Mouse (Mus musculus) hindbrain, embryonic 11.5 days (tissue): ENCODE measurements around the gene Acbd6. TPM values are rescaled to one million over a fixed set of nuclear protein-coding genes. Genes with fewer than 3 reads are reported as not detected.
A peak's percentile ranks its signal among the peaks of the same experiment; 100 is the strongest.

Source experiments
- ATAC-seq: fragments of 200-750 bp; cut with Nextera tagmentation; 2 replicates; pipeline ENCODE4 v1.8.0; 2017; ENCODE audit warnings: mild to moderate bottlenecking, moderate TSS enrichment, moderate library complexity; ENCODE audit not compliant: low FRiP score
- DNase-seq: peaks from one replicate; pipeline ENCODE4 v3.0.0-alpha.2; 2015; ENCODE audit warnings: low spot score
- H3K27ac ChIP-seq: fragments of 300-500 bp; sonication (generic); 2 replicates; pipeline ENCODE4 v1.5.1; 2014; ENCODE audit warnings: mild to moderate bottlenecking, low read depth, low read length
- H3K27me3 ChIP-seq: fragments of 300-500 bp; sonication (generic); 2 replicates; pipeline ENCODE4 v1.6.1; 2014; ENCODE audit warnings: mild to moderate bottlenecking, low read length, moderate library complexity, mixed read lengths; ENCODE audit not compliant: control insufficient read depth, insufficient read depth
- H3K36me3 ChIP-seq: fragments of 300-500 bp; sonication (generic); 2 replicates; pipeline ENCODE4 v1.6.1; 2014; ENCODE audit warnings: mild to moderate bottlenecking, low read length, moderate library complexity, mixed read lengths; ENCODE audit not compliant: control insufficient read depth, insufficient read depth
- H3K4me1 ChIP-seq: fragments of 300-500 bp; sonication (generic); replicated peaks from 2 replicates; pipeline ENCODE4 v1.6.1; 2014; ENCODE audit warnings: low read length, mixed read lengths; ENCODE audit not compliant: control insufficient read depth, insufficient read depth
- H3K4me2 ChIP-seq: fragments of 300-500 bp; sonication (generic); replicated peaks from 2 replicates; pipeline ENCODE4 v1.6.1; 2014; ENCODE audit warnings: mild to moderate bottlenecking, low read depth, low read length
- H3K4me3 ChIP-seq: fragments of 300-500 bp; sonication (generic); 2 replicates; pipeline ENCODE4 v1.5.1; 2014; ENCODE audit warnings: low read depth, low read length
- H3K9ac ChIP-seq: fragments of 300-500 bp; sonication (generic); 2 replicates; pipeline ENCODE4 v1.6.1; 2014; ENCODE audit warnings: low read depth, low read length
- H3K9me3 ChIP-seq: fragments of 300-500 bp; sonication (generic); 2 replicates; pipeline ENCODE4 v1.6.1; 2016; ENCODE audit warnings: low read length; ENCODE audit not compliant: control insufficient read depth
- WGBS: fragments of 180-500 bp; shearing (Covaris S2); extraction: QIAGEN DNeasy Blood & Tissue Kit; methylation state at CpG from one replicate; pipeline ENCODE4 v1.1.7; 2014; 5-methylcytosine and 5-hydroxymethylcytosine counted together
- polyA plus RNA-seq: library from polyadenylated mRNA; unstranded; fragments of >200 nt; fragmentation: Nextera tagmentation; extraction: Ambion mirVana; gene quantifications from 2 replicates; pipeline ENCODE4 v1.2.1, GENCODE M21; 2014

Acbd6 gene
- polyA plus RNA-seq, 1 experiment from 2014 or later, result 79.9 TPM

DNA sequence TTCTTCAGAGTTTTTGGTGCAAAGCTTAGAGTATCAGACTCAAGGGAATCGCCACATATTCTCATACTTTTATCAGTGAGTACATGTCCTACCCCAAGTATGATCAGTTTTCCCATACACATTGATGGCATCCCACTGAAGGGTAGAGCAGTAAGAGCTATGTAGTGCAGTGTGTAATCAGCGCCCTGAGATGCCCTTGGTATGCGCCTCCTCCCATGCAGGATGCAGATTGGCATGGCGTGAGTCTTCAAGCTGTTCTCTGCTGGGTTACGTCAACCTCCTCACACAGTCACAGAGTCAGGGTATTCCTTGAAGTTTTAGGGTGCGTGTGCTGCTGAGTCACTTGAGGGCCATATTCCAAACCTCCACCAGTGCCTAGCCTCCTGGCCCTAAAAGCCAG lies 134.3 kb downstream of the Acbd6 start:
- no peaks in the 10 kb centered on the region for H3K27me3 ChIP-seq
- no peaks in the 10 kb centered on the region for H3K36me3 ChIP-seq
- H3K27ac ChIP-seq, result no peak overlapping the region
- H3K9me3 ChIP-seq, result no peaks in the 10 kb centered on the region
- 94% methylated on average over 6 of the region's 6 CpGs for WGBS
- H3K4me1 ChIP-seq, result no peaks in the 10 kb centered on the region
- H3K4me2 ChIP-seq, result no peak overlapping the region
- H3K4me3 ChIP-seq, result no peak overlapping the region
- ATAC-seq (no peak), DNase-seq (no peak)
- no peak overlapping the region for H3K9ac ChIP-seq

DNA sequence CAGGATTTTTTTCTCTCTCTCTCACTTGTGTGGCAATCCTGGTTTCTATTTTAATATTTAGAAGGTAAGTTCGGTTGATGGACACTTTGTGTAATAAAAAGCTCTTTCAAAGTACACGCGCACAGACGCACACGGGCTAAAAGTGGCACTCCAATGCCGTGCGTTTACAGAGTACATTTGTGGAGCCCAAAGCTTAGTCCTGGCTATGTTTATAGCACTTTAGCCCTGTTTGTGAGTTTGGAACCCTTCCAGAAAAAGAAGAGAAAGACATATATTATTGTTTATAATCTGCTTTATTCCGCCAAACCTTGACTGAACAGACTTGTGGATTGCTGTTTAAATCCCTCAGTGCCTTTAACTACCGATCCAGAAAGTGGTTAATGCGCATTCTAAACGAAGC lies 135.1 kb downstream of the Acbd6 start:
- no peak for ATAC-seq
- no peak for DNase-seq
- no peak overlapping the region for H3K27ac ChIP-seq
- no peak overlapping the region for H3K4me3 ChIP-seq
- no peak overlapping the region for H3K4me2 ChIP-seq
- H3K9ac ChIP-seq, result no peak overlapping the region
- H3K36me3 ChIP-seq, result no peaks in the 10 kb centered on the region
- no peaks in the 10 kb centered on the region for H3K9me3 ChIP-seq
- WGBS, result 87% methylated on average over 11 of the region's 11 CpGs
- H3K4me1 ChIP-seq, result no peaks in the 10 kb centered on the region
- no peaks in the 10 kb centered on the region for H3K27me3 ChIP-seq

DNA sequence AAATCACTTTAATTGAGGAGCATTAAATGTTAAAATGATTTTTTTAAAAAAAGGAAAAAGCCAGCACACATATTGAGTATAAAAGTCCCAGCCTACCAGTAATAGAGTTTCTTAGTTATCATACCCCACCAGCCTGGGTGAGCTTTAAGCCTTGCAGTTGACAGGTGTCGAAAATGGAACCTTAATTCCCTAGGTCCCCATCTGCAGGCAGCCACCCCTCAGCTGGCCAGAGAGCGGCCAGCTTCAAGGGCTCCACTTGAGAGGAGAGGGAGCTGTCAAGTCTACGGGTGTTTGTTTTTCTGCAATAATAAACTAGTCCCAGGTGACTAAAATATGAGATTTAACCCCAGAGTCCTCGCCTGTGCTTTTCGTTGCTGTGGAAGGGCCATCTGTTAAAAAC lies 135.5 kb downstream of the Acbd6 start:
- 57% methylated on average over 5 of the region's 5 CpGs for WGBS
- Histone ChIP-seq H3K4me3 (no peak overlapping the region), H3K4me1 (no peaks in the 10 kb centered on the region), H3K9me3 (no peaks in the 10 kb centered on the region), H3K27ac (no peak overlapping the region), H3K27me3 (no peaks in the 10 kb centered on the region), H3K9ac (no peak overlapping the region), H3K36me3 (no peaks in the 10 kb centered on the region), H3K4me2 (no peak overlapping the region)
- no peak for DNase-seq
- ATAC-seq, result no peak

DNA sequence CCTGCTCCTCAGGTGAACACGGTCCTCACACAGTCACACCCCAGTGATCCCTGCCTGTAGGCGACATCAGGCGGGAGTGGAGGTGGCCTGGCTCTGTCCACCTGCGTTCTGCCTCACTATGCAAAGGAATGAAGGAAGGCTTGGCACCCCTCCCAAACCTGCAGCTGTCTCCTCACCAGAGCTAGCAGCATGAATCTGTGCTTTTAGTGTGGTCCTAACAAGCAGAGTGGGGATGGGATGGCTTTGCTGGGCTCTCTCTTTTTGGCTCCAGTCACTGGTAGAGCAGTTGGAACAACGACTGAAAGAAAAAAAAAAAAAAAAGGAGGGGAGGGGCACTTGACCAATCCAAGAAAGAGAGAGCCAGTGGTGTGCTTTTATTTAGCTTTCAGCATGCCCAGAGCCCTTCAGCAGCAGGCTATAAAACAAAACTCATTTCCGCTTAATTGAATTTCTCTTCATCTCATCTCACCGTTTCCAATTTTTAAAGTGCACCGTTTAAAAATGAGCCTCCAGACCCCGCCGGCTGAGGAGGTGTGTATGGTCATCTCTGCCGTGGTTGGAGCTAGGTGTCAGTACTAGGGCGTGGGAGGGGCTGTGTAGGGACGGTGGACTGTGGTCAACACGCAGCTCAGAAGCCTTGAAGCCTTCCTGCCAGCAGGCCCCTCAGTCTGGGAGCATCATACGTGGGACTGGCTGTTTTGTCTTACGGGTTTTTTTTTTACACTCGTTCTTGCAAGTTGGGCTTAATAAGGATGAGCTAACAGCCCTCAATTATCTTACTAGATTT lies 140.6 kb downstream of the Acbd6 start:
- no peaks in the 10 kb centered on the region for H3K27me3 ChIP-seq
- no peaks in the 10 kb centered on the region for H3K36me3 ChIP-seq
- H3K4me3 ChIP-seq, result no peak overlapping the region
- WGBS, result 70% methylated on average over 17 of the region's 17 CpGs
- DNase-seq (no peak), ATAC-seq (no peak)
- no peak overlapping the region for H3K4me2 ChIP-seq
- no peaks in the 10 kb centered on the region for H3K9me3 ChIP-seq
- no peak overlapping the region for H3K27ac ChIP-seq
- no peaks in the 10 kb centered on the region for H3K4me1 ChIP-seq
- no peak overlapping the region for H3K9ac ChIP-seq

DNA sequence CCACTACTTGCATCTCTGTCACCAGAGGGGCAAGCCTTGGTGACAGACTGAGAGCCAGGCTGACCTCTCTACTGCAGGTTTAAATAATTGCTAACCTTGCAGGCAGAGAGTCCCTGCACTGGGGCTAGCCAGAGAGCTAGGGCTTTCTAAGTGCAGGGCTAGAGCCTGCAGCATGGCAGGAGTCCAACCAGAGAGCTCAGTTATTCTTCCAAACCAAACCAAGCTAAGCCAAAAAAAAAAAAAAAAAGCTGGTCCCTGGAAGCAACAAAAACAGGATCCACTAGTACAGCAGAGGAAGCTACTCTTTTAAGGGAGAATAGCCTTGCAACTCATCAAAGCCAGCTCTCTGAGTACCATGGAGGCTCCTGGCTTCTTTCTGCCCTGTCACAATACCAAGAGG lies 143.0 kb downstream of the Acbd6 start:
- H3K36me3 ChIP-seq, result no peaks in the 10 kb centered on the region
- ATAC-seq (no peak), DNase-seq (no peak)
- H3K9ac ChIP-seq, result no peak overlapping the region
- H3K4me3 ChIP-seq, result no peak overlapping the region
- no peaks in the 10 kb centered on the region for H3K9me3 ChIP-seq
- H3K4me1 ChIP-seq, result no peaks in the 10 kb centered on the region
- H3K27me3 ChIP-seq, result no peaks in the 10 kb centered on the region
- no peak overlapping the region for H3K4me2 ChIP-seq
- no peak overlapping the region for H3K27ac ChIP-seq

DNA sequence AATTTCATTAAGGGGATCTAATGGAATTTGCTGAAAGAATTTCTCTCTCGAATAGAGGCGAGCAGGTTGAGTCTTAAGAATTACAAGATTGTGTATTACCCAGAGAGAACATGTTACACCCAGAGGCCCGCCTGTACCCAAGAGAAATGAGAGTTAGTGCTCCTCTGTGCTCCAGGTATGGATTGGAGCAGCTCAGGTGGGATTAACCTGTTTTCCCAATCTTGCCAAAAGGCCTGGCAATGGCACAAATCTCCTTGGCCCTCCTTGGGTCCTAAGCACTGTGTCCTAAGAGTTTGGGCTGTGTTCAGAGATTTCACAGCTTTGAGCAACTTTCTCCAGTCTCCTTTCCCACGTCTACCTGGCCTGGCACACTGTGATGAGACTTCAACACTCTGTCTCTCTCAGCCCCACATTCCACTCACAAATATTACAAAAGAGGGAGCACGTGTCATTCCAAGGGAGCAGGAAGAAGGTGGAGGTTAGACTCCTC lies 145.3 kb downstream of the Acbd6 start:
- Histone ChIP-seq H3K9ac (no peak overlapping the region), H3K4me2 (no peak overlapping the region), H3K4me3 (no peak overlapping the region), H3K4me1 (no peaks in the 10 kb centered on the region), H3K36me3 (no peaks in the 10 kb centered on the region), H3K27me3 (no peaks in the 10 kb centered on the region), H3K9me3 (no peaks in the 10 kb centered on the region), H3K27ac (no peak overlapping the region)
- DNase-seq (no peak), ATAC-seq (no peak)
- WGBS, result 87% methylated on average over 5 of the region's 5 CpGs

DNA sequence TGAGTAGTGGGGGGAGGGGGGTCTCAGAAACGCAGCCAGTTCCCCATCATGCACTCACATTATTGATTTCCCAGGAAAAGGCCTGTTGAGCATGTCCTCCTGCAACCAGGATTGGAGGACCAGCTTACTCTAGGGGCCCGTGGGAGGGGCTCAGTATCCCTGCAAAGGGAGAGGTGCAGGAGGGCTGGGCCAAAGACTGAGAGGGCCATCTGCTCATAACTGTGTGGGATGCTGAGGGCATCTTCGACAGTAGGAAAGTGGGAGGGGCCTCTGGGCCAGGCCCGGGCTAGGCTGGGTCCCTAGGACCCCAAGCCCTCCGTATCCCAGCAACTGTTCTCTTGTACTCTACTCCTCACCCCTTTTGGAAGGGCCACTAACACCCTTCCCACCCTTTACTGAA lies 146.3 kb downstream of the Acbd6 start:
- DNase-seq (peak; percentile 29), ATAC-seq (peak; percentile 76)
- Histone ChIP-seq H3K27ac (no peak overlapping the region), H3K36me3 (no peaks in the 10 kb centered on the region), H3K4me3 (no peak overlapping the region), H3K27me3 (no peaks in the 10 kb centered on the region), H3K9me3 (no peaks in the 10 kb centered on the region), H3K4me2 (no peak overlapping the region), H3K9ac (no peak overlapping the region), H3K4me1 (no peaks in the 10 kb centered on the region)
- WGBS, result 62% methylated on average over 5 of the region's 5 CpGs

DNA sequence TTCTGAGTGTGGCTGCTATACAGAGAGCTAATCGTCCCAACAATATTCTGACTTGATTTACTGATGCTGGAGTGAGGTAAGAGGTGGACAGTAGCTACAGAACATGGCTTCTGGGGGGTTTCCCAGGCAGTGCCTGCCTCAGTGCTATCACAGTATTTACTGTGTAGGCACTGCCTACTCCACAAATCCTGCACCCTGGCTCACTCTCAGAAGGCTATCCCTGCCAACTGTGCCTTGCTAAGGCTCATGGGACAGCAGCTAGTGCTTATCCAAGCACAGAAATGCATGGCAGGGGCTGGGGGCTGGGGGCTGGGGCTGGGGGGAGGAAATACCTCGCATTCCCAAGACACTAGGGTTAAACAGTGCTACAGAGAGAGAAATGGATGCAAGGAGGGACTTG lies 155.4 kb downstream of the Acbd6 start:
- Histone ChIP-seq H3K9me3 (no peaks in the 10 kb centered on the region), H3K4me3 (no peak overlapping the region), H3K9ac (no peak overlapping the region), H3K4me2 (no peak overlapping the region), H3K27ac (no peak overlapping the region), H3K27me3 (no peaks in the 10 kb centered on the region), H3K36me3 (no peaks in the 10 kb centered on the region), H3K4me1 (no peaks in the 10 kb centered on the region)
- DNase-seq (no peak), ATAC-seq (no peak)
- 88% methylated on average over 2 of the region's 2 CpGs for WGBS

DNA sequence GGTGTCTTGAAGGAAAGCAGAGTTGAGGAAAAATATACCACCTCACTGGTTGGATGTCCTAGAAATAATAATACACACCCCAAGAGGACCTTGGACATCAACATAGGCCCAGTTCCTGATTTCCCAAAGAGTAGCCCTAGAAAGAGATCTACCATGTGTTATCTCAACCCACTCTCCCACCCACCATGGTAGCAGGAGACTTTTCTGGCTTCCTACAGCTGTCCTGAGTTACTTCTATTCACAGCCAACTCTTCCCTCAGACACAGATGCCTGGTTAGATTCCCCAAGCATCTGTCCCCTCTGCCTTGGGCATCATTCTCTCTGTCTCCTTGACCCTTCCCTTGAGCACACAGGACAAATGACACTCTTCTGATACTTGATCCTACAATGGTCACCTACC lies 157.4 kb downstream of the Acbd6 start:
- Histone ChIP-seq H3K4me3 (no peak overlapping the region), H3K36me3 (no peaks in the 10 kb centered on the region), H3K4me2 (no peak overlapping the region), H3K9me3 (no peaks in the 10 kb centered on the region), H3K4me1 (no peaks in the 10 kb centered on the region), H3K27me3 (peaks cover under 1% of the 10 kb centered on the region; the same call in 1 of the 2 replicates), H3K9ac (no peak overlapping the region), H3K27ac (no peak overlapping the region)
- DNase-seq (no peak), ATAC-seq (no peak)
